Mouse (Mus musculus): ENCODE results near the gene Smco4. TPM values are rescaled to one million over a fixed set of nuclear protein-coding genes. Genes with fewer than 3 reads are reported as not detected.

Smco4 gene
- total and polyA plus RNA-seq, 3 experiments, result not detected

DNA sequence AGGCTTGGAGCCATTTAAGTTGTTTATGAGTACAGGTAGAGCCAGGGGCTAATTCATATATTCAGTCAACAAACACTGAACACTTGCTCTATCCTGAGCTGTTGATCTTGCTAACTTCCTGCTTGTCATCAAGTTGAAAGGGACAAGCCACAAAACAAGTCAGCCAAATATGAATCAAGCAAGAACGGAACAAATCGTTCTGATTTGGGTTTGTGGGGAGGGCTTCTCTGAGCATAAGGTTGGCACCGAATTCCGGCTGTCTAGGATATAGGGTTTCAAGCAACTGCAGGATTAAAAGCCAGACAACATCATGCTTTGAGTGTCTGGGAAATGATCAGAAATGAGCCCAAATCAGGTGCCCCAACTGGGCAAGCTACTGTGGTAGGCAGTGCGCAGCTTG is 88.8 kb downstream of the Smco4 start:
- no peaks in the 10 kb centered on the region for H3K4me1 ChIP-seq (ENCODE audit: control insufficient read depth in 1 of 2, insufficient read depth in 2 of 2, low read length in 2 of 2)
- H3K36me3 ChIP-seq (ENCODE audit: control insufficient read depth in 1 of 2, insufficient read depth in 2 of 2, low read length in 2 of 2), result no peaks in the 10 kb centered on the region
- peaks cover 0 to 1% of the 10 kb centered on the region in 2 experiments; a peak in 1 of 4 replicates for H3K27me3 ChIP-seq (ENCODE audit: control insufficient read depth in 1 of 2, insufficient read depth in 2 of 2, low read length in 2 of 2)
- H3K79me2 ChIP-seq (ENCODE audit: control insufficient read depth, insufficient read depth, low read length, poor library complexity), result no peaks in the 10 kb centered on the region
- no peak for DNase-seq (ENCODE audit: low read depth, low spot score)
- H3K4me3 ChIP-seq (ENCODE audit: control insufficient read depth in 1 of 2, insufficient read depth in 1 of 2, low read depth in 2 of 2, low read length in 2 of 2), result no peak overlapping the region
- H3K9ac ChIP-seq (ENCODE audit: control insufficient read depth, low read depth, low read length, poor library complexity, severe bottlenecking), result no peak overlapping the region
- no peak overlapping the region for H3K27ac ChIP-seq (ENCODE audit: control insufficient read depth, low read depth, low read length)
- H3K9me3 ChIP-seq (replicated peaks; ENCODE audit: insufficient read depth, low read length), result no peaks in the 10 kb centered on the region
- TF ChIP-seq MYB (IDR thresholded peaks at IDR 0.05; ENCODE audit: low read depth, low read length) (no peak), ZC3H11A (IDR thresholded peaks at IDR 0.05; ENCODE audit: low read depth, low read length) (no peak), MYC (IDR thresholded peaks at IDR 0.05; ENCODE audit: low read depth, low read length) (no peak), ETS1 (IDR thresholded peaks at IDR 0.05; ENCODE audit: low read depth, low read length) (no peak), MAX (IDR thresholded peaks at IDR 0.05; ENCODE audit: low read length) (no peak), POLR2AphosphoS2 (IDR thresholded peaks at IDR 0.05; ENCODE audit: low read length) (no peak), CHD1 (IDR thresholded peaks at IDR 0.05; ENCODE audit: low read depth, low read length) (no peak), MXI1 (IDR thresholded peaks at IDR 0.05; ENCODE audit: low read depth, low read length) (no peak), POLR2AphosphoS5 (IDR thresholded peaks at IDR 0.05; ENCODE audit: borderline replicate concordance, low read depth, low read length) (no peak), EP300 (IDR thresholded peaks at IDR 0.05; ENCODE audit: low read depth in 1 of 2, low read length in 2 of 2) (no peak), HCFC1 (IDR thresholded peaks at IDR 0.05; ENCODE audit: low read depth, low read length) (no peak), USF2 (IDR thresholded peaks at IDR 0.05; ENCODE audit: borderline replicate concordance in 1 of 2, insufficient read depth in 1 of 2, low read depth in 1 of 2, low read length in 2 of 2) (no peak)

DNA sequence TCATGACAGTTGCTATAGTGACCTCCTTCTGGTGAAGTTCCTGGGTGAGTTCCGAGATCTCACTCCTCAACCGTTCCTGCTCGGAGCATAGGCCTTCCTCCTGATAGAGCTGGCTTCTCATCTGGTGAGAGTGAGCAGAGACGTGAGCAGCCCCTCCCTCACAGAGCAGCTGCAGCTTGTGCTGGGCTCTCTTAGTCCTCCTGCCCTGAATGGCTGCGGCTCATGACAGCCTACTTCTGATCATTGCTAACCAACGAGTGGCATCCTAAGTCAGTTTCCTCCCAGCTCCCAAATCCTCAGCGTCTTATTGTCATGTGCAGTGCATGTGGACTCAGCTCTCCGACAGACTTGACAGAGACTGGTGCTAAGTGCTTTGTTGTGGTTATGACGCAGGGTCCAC is 91.0 kb downstream of the Smco4 start:
- Histone ChIP-seq H3K9ac (ENCODE audit: control insufficient read depth, low read depth, low read length, poor library complexity, severe bottlenecking) (no peak overlapping the region), H3K27ac (ENCODE audit: control insufficient read depth, low read depth, low read length) (no peak overlapping the region), H3K79me2 (ENCODE audit: control insufficient read depth, insufficient read depth, low read length, poor library complexity) (no peaks in the 10 kb centered on the region), H3K36me3 (ENCODE audit: control insufficient read depth in 1 of 2, insufficient read depth in 2 of 2, low read length in 2 of 2) (no peaks in the 10 kb centered on the region), H3K4me1 (ENCODE audit: control insufficient read depth in 1 of 2, insufficient read depth in 2 of 2, low read length in 2 of 2) (no peaks in the 10 kb centered on the region), H3K9me3 (replicated peaks; ENCODE audit: insufficient read depth, low read length) (no peaks in the 10 kb centered on the region), H3K27me3 (ENCODE audit: control insufficient read depth in 1 of 2, insufficient read depth in 2 of 2, low read length in 2 of 2) (no peaks in the 10 kb centered on the region), H3K4me3 (ENCODE audit: control insufficient read depth in 1 of 2, insufficient read depth in 1 of 2, low read depth in 2 of 2, low read length in 2 of 2) (no peak overlapping the region)
- no peak for DNase-seq (ENCODE audit: low read depth, low spot score)
- no peak for TF ChIP-seq MYC (IDR thresholded peaks at IDR 0.05; ENCODE audit: low read depth, low read length)
- TF ChIP-seq UBTF (IDR thresholded peaks at IDR 0.05; ENCODE audit: borderline replicate concordance, insufficient read depth, low read depth, low read length), result no peak
- no peak for TF ChIP-seq ETS1 (IDR thresholded peaks at IDR 0.05; ENCODE audit: low read depth, low read length)
- no peak for TF ChIP-seq SIN3A (IDR thresholded peaks at IDR 0.05; ENCODE audit: low read length)
- TF ChIP-seq TCF12 (IDR thresholded peaks at IDR 0.05; ENCODE audit: low read depth, low read length), result no peak
- no peak for TF ChIP-seq MAFK (IDR thresholded peaks at IDR 0.05; ENCODE audit: borderline replicate concordance, low read depth, low read length)
- no peak for TF ChIP-seq TBP (IDR thresholded peaks at IDR 0.05; ENCODE audit: low read depth, low read length)
- TF ChIP-seq MAX (IDR thresholded peaks at IDR 0.05; ENCODE audit: low read length), result no peak
- no peak for TF ChIP-seq USF1 (IDR thresholded peaks at IDR 0.05; ENCODE audit: low read depth, low read length)
- no peak for TF ChIP-seq POLR2AphosphoS2 (IDR thresholded peaks at IDR 0.05; ENCODE audit: low read length)
- no peak for TF ChIP-seq RAD21 (IDR thresholded peaks at IDR 0.05; ENCODE audit: low read depth, low read length)

Data from MEL (cell line).